Mouse (Mus musculus) small intestine, adult 2 months (tissue): ENCODE results near the gene Syce1l.

ENCODE experiments used
- CTCF ChIP-seq: fragments of 200-500 bp; IDR thresholded peaks from 2 replicates; pipeline ENCODE4 v1.5.1; 2012; ENCODE audit warnings: low read depth, mild to moderate bottlenecking, control low read depth, inconsistent platforms, low read length, moderate library complexity, mixed read lengths; ENCODE audit not compliant: insufficient replicate concordance, insufficient read length; ENCODE audit errors: extremely low read depth
- POLR2A ChIP-seq: fragments of 200-500 bp; IDR thresholded peaks from 2 replicates; pipeline ENCODE4 v1.6.1; 2012; ENCODE audit warnings: low read depth, mild to moderate bottlenecking, control low read depth, inconsistent platforms, low read length, moderate library complexity

DNA sequence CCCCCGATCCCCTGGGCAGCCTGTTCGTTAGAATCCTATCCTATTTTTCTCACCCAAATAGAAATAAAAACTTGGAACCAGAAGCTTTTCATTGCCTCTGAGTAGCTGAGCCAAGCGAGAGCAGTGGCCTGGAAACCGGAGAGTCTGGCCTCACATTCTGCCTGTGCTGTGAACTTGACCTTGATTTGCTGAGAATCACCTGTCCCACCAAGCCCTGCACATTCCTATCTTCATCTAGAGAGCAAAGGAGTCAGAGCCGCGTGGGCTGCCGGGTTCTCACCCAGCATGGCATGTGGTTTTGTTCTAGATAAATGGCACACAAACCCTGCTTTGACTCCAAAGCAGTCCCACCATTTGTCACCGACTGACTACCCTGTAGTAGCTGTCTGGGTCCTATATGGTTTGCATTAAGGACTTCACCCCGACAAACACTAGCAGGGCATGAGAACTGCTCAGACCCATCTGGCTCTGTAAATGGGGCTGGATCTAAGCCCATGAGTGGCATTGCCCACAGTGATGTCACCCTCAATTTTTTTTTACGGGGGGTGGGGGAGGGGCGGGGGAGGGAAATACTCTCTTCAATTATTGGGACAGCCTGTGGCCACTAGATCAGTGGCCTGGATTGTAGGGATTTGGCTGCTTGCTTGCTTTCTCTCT lies 29.7 kb downstream of the Syce1l start:
- TF ChIP-seq POLR2A (no peak), CTCF (no peak)
